Mouse (Mus musculus): Measurements from ENCODE around the gene Ccl9.
"Not testable (repeated sequence)": the region's sequence is repeated elsewhere in the genome, so short reads cannot be mapped to it uniquely, and the experiment has no call there.

Gene Ccl9

GRCm38 (mm10) chr11:83578999-83579398, 563 bp upstream of the Ccl9 start:
- no peak for DNase-seq

- DNase-seq: no peak
These were observed 1.4 kb downstream of the Ccl9 start for GRCm38 (mm10) chr11:83576927-83577555.

- DNase-seq: no peak
These were observed 5.6 kb downstream of the Ccl9 start for GRCm38 (mm10) chr11:83572834-83573233.

- no peak for DNase-seq
These were observed 6.2 kb downstream of the Ccl9 start for GRCm38 (mm10) chr11:83572223-83572622.

- DNase-seq: no peak
These were observed 8.2 kb downstream of the Ccl9 start for GRCm38 (mm10) chr11:83570189-83570588.

GRCm38 (mm10) chr11:83569249-83569648, 9.2 kb downstream of the Ccl9 start:
- no peak for DNase-seq

- DNase-seq: no peak
These were observed 9.7 kb downstream of the Ccl9 start for GRCm38 (mm10) chr11:83568786-83569185.

- no peak for DNase-seq
These were observed 10.4 kb downstream of the Ccl9 start for GRCm38 (mm10) chr11:83568061-83568460.

GRCm38 (mm10) chr11:83567311-83567710, 11.1 kb downstream of the Ccl9 start:
- no peak for DNase-seq

GRCm38 (mm10) chr11:83566617-83567016, 11.8 kb downstream of the Ccl9 start:
- no peak for DNase-seq

GRCm38 (mm10) chr11:83563754-83564153, 14.7 kb downstream of the Ccl9 start:
- no peak for DNase-seq

- no peak for DNase-seq
These were observed 16.0 kb downstream of the Ccl9 start for GRCm38 (mm10) chr11:83562311-83562887.

- no peak for DNase-seq
These were observed 18.0 kb downstream of the Ccl9 start for GRCm38 (mm10) chr11:83560405-83560804.

- no peak for DNase-seq
These were observed 21.4 kb downstream of the Ccl9 start for GRCm38 (mm10) chr11:83557074-83557473.

- peak; percentile 3 for DNase-seq
These were observed 22.2 kb downstream of the Ccl9 start for GRCm38 (mm10) chr11:83556085-83556781.

- DNase-seq: no peak
These were observed 26.8 kb downstream of the Ccl9 start for GRCm38 (mm10) chr11:83551668-83552067.

GRCm38 (mm10) chr11:83551037-83551436, 27.4 kb downstream of the Ccl9 start:
- DNase-seq: not testable (repeated sequence)

- DNase-seq: no peak
These were observed 28.2 kb downstream of the Ccl9 start for GRCm38 (mm10) chr11:83550186-83550632.

- DNase-seq: no peak
These were observed 34.2 kb downstream of the Ccl9 start for GRCm38 (mm10) chr11:83544214-83544613.

- no peak for DNase-seq
These were observed 37.0 kb downstream of the Ccl9 start for GRCm38 (mm10) chr11:83541415-83541814.

- no peak for DNase-seq
These were observed 37.5 kb downstream of the Ccl9 start for GRCm38 (mm10) chr11:83540931-83541330.

GRCm38 (mm10) chr11:83538705-83539314, 39.6 kb downstream of the Ccl9 start:
- no peak for DNase-seq

- DNase-seq: no peak
These were observed 41.6 kb downstream of the Ccl9 start for GRCm38 (mm10) chr11:83536831-83537230.
